Mouse (Mus musculus) intestine, postnatal 0 days (tissue): ENCODE results near the gene Robo1. TPM values are rescaled to one million over a fixed set of nuclear protein-coding genes. Genes with fewer than 3 reads are reported as not detected.

ENCODE experiments used
- ATAC-seq: fragments of 200-750 bp; cut with Nextera tagmentation; 2 replicates; pipeline ENCODE4 v1.8.0; 2017; ENCODE audit warnings: mild to moderate bottlenecking, moderate TSS enrichment, moderate library complexity
- H3K27ac ChIP-seq: fragments of 300-500 bp; sonication (generic); 2 replicates; pipeline ENCODE4 v1.5.1; 2014; ENCODE audit warnings: mild to moderate bottlenecking, low read depth, low read length, moderate library complexity
- H3K27me3 ChIP-seq: fragments of 300-500 bp; sonication (generic); replicated peaks from 2 replicates; pipeline ENCODE4 v1.6.1; 2014; ENCODE audit warnings: low read length, mixed read lengths; ENCODE audit not compliant: control insufficient read depth, insufficient read depth
- H3K36me3 ChIP-seq: fragments of 300-500 bp; sonication (generic); 2 replicates; pipeline ENCODE4 v1.6.1; 2014; ENCODE audit warnings: mild to moderate bottlenecking, moderate library complexity; ENCODE audit not compliant: control insufficient read depth, insufficient read depth
- H3K4me1 ChIP-seq: fragments of 300-500 bp; sonication (generic); replicated peaks from 2 replicates; pipeline ENCODE4 v1.6.1; 2014; ENCODE audit warnings: antibody characterized with exemption, low read length, mixed read lengths; ENCODE audit not compliant: control insufficient read depth, insufficient read depth
- H3K4me2 ChIP-seq: fragments of 300-500 bp; sonication (generic); replicated peaks from 2 replicates; pipeline ENCODE4 v1.6.1; 2014; ENCODE audit warnings: low read depth, mild to moderate bottlenecking, moderate library complexity
- H3K4me3 ChIP-seq: fragments of 300-500 bp; sonication (generic); 2 replicates; pipeline ENCODE4 v1.5.1; 2014; ENCODE audit warnings: low read depth, low read length
- H3K9ac ChIP-seq: fragments of 300-500 bp; sonication (generic); 2 replicates; pipeline ENCODE4 v1.6.1; 2014; ENCODE audit warnings: mild to moderate bottlenecking, low read depth, low read length
- H3K9me3 ChIP-seq: fragments of 300-500 bp; sonication (generic); 2 replicates; pipeline ENCODE4 v1.6.1; 2016; ENCODE audit warnings: mixed run types; ENCODE audit not compliant: control insufficient read depth
- CTCF ChIP-seq: sonication (generic); IDR thresholded peaks from 2 replicates; pipeline ENCODE4 v1.5.1; 2016; ENCODE audit warnings: low read depth, mild to moderate bottlenecking, control low read depth, antibody characterized with exemption, moderate library complexity
- WGBS: fragments of 180-500 bp; shearing (Covaris S2); extraction: QIAGEN DNeasy Blood & Tissue Kit; methylation state at CpG from one replicate; pipeline ENCODE4 v1.1.7; 2014; 5-methylcytosine and 5-hydroxymethylcytosine counted together
- polyA plus RNA-seq: library from polyadenylated mRNA; unstranded; fragments of >200 nt; fragmentation: Nextera tagmentation; extraction: Ambion mirVana; gene quantifications from 2 replicates; pipeline ENCODE4 v1.2.1, GENCODE M21; 2015

The Robo1 gene
- polyA plus RNA-seq, 1 experiment from 2014 or later: 2.7 TPM

DNA sequence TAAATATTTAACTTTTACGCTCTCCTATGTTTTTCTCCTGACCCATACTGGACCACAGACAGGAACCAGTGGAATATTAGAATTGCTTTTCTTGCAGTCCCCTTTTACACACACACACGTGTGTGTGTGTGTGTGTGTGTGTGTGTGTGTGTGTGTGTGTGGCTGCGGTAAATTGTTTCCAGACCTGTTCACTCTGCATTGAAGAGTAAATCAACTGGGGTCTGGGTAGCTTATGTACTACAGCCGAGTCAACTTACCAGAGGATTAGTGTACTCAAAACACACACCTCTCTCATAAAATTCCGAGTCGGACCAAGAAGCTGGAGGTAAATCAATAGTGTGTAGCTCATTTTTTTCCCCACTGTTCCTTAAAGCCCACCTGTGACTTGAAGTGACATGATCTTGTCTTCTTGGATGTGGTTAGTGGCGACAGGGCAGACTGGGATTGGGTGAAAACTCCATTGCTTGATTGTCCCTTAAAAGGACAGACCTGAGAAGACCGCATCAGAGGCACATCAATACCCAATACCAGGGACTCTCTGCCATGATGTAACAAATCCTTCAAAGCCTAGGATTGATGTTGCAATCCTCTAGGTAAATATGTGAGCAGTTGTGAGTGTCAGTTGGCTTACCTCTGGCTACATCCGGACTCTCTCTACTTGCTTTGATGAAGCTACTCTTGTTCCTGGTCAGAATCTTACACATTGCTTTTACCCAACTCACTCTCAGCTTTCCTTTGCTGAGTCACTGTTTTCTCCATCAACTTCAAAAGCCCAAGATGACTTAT, 457.2 kb downstream of the Robo1 start:
- no peak for TF ChIP-seq CTCF

DNA sequence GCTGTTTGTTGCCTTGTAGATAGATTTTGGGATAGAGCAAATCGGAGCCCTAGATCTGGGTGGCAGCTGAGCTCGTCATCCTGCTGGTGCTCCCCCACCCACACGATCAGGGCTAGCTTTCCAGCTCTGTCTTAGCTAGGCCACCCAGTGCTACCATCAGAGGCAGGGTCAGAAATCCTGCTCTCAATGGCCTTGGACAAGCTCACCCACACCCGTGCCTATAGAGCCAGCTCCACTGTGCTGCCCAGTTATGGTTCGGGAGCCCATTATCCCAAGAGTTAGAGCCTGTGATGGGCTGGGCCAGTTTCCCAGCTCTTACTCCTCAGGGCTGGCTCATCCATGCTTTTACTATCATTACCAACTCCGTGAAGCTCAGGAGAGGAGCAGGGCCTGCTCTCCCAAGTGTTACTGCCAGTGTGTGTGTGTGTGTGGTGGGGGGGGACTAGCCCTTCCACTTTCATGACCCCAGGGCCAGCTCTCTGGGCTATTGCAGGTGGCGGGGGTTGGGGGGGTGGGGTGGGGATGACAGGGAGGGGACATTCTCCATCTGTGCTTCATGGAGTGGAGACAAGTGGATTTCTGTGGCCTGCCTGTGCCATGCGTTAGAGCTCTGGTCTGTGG, 461.2 kb downstream of the Robo1 start:
- Histone ChIP-seq H3K36me3 (no peaks in the 10 kb centered on the region), H3K4me1 (no peaks in the 10 kb centered on the region), H3K27ac (no peak overlapping the region), H3K4me2 (no peak overlapping the region), H3K4me3 (no peak overlapping the region), H3K27me3 (no peaks in the 10 kb centered on the region), H3K9ac (no peak overlapping the region), H3K9me3 (no peaks in the 10 kb centered on the region)
- TF ChIP-seq CTCF: no peak
- WGBS: 93% methylated on average over 8 of the region's 8 CpGs
- no peak for ATAC-seq

More for the DNA sequence above, 457.2 kb downstream of the Robo1 start:
- Histone ChIP-seq H3K36me3 (no peaks in the 10 kb centered on the region), H3K9me3 (no peaks in the 10 kb centered on the region), H3K9ac (no peak overlapping the region), H3K27ac (no peak overlapping the region), H3K27me3 (no peaks in the 10 kb centered on the region), H3K4me2 (no peak overlapping the region), H3K4me3 (no peak overlapping the region), H3K4me1 (no peaks in the 10 kb centered on the region)
- ATAC-seq: no peak
- 82% methylated on average over 9 of the region's 9 CpGs for WGBS

DNA sequence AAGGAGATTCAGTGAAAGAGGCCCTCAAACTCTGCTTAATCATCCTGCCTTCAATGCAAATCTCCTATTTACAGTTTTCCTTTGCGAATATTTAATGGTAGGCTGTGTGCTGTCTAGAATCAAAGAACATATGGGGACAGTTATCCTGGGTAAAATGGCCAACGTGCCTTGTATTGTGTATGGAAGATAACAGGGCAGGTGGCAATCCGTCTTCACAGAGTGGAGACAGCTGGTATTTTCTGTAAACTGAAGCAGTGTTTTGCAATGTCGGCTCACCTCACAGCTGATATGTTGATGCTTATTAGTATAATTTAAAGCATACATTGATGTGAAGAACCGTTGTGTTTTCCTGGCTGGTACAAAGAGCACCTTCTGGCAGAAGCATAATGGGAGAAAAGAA, 464.2 kb downstream of the Robo1 start:
- no peaks in the 10 kb centered on the region for H3K27me3 ChIP-seq
- no peaks in the 10 kb centered on the region for H3K36me3 ChIP-seq
- H3K9me3 ChIP-seq: no peaks in the 10 kb centered on the region
- ATAC-seq: no peak
- no peak overlapping the region for H3K4me3 ChIP-seq
- 59% methylated on average over 5 of the region's 5 CpGs for WGBS
- H3K4me2 ChIP-seq: no peak overlapping the region
- no peak overlapping the region for H3K27ac ChIP-seq
- no peaks in the 10 kb centered on the region for H3K4me1 ChIP-seq
- H3K9ac ChIP-seq: no peak overlapping the region
- TF ChIP-seq CTCF: no peak

DNA sequence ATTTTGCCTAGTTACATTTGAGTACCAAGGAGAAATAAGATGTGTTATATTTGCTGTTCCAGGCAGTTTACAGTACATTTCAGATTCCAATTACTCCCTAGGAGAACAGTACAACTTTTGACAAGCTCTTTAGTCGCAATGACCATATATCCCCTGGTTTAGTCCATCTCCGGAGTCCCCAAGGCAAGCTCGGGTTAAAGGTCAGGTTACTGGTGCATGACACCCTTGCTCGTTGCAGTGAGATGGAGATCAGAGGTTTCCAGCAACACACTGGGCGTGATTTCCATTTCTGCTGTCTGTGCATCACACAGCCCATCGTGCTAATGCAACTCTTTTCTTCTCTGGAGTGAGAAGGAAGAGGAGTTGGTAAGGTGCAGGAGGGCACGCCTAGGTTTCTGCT, 464.9 kb downstream of the Robo1 start:
- TF ChIP-seq CTCF: no peak
- H3K27me3 ChIP-seq: no peaks in the 10 kb centered on the region
- H3K36me3 ChIP-seq: no peaks in the 10 kb centered on the region
- no peak overlapping the region for H3K27ac ChIP-seq
- ATAC-seq: no peak
- H3K4me2 ChIP-seq: no peak overlapping the region
- H3K4me1 ChIP-seq: no peaks in the 10 kb centered on the region
- no peak overlapping the region for H3K4me3 ChIP-seq
- no peaks in the 10 kb centered on the region for H3K9me3 ChIP-seq
- no peak overlapping the region for H3K9ac ChIP-seq
- WGBS: 73% methylated on average over 7 of the region's 7 CpGs

DNA sequence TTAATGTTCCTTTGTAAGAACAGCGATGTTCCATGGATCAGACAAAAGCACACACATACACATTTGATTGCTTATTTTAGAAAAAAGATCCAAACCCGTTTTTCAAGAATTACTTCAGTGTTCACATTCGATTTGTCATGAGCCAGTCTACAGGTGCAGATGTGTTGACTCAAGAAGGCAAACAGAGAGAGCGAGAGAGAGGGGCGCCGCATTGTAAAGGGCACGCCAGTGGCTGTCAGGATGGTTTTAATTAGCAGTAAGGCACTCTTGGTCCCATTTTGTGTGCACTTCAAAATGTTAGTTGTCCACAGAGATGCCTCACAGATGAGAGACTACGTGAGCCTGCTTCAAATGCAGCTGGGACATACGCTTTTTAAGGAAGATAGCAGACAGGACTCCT, 470.4 kb downstream of the Robo1 start:
- ATAC-seq: no peak
- Histone ChIP-seq H3K27ac (no peak overlapping the region), H3K4me3 (no peak overlapping the region), H3K4me2 (no peak overlapping the region), H3K27me3 (no peaks in the 10 kb centered on the region), H3K4me1 (no peaks in the 10 kb centered on the region), H3K9me3 (no peaks in the 10 kb centered on the region), H3K9ac (no peak overlapping the region), H3K36me3 (no peaks in the 10 kb centered on the region)
- no peak for TF ChIP-seq CTCF
- WGBS: 32% methylated on average over 9 of the region's 9 CpGs

DNA sequence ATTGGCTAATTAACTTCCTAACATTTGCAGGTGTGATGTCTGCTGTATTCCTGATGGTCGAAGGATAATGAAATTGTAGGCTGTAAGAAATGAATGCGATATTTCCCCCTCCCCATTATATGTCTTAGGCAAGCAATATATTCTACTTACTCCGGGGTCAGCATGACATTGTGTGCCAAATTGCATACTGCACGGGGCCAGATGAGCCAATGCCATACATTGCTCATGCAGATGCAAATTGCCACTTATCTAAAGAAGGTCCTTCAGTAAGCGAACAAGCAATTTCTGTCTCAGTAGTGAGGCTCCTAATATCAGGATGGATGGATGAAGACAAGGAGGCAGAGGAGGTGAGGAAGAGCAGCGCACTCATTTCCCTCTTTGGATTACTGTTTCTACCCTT, 474.1 kb downstream of the Robo1 start:
- Histone ChIP-seq H3K4me2 (no peak overlapping the region), H3K4me1 (no peaks in the 10 kb centered on the region), H3K27ac (no peak overlapping the region), H3K27me3 (no peaks in the 10 kb centered on the region), H3K36me3 (no peaks in the 10 kb centered on the region), H3K9me3 (no peaks in the 10 kb centered on the region), H3K9ac (no peak overlapping the region), H3K4me3 (no peak overlapping the region)
- 90% methylated on average over 6 of the region's 6 CpGs for WGBS
- no peak for TF ChIP-seq CTCF
- no peak for ATAC-seq
